Mouse (Mus musculus): ENCODE measurements around the gene Naa35.

DNA sequence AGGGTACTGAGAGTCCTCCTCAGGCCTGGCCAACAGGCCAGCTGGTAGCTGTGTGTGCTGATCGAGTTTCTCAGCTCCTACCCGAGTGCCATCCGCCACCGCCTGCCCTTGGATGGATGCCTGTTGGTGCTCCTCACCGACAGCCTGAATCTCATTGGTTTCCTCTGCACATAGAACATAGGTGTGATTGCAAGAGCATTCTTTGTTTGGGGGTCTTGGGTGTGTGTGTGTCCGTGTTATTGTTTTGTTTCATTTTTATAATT is 55.0 kb downstream of the Naa35 start:
- no peak for TF ChIP-seq CTCF (IDR thresholded peaks at IDR 0.05; ENCODE audit: low read depth)
- TF ChIP-seq EP300 (IDR thresholded peaks at IDR 0.05; ENCODE audit: low read depth) = no peak

Data from liver, postnatal 0 days (tissue).